Mouse (Mus musculus) 416B (cell line): ENCODE measurements around the gene Slc18b1.
"Not testable (repeated sequence)": the region's sequence is repeated elsewhere in the genome, so short reads cannot be mapped to it uniquely, and the experiment has no call there.

Source experiments
- DNase-seq: peaks from one replicate; pipeline ENCODE4 v3.0.0; 2011; ENCODE audit warnings: low read depth

The Slc18b1 gene

GRCm38 (mm10) chr10:23796551-23797503, at the start of gene Slc18b1:
TSS of gene Slc18b1 (plus strand) at chr10:23796986.
- no peak for DNase-seq

GRCm38 (mm10) chr10:23754166-23754565, 42.6 kb upstream of the Slc18b1 start:
- DNase-seq: no peak

GRCm38 (mm10) chr10:23777288-23777945, 19.4 kb upstream of the Slc18b1 start:
- peak; percentile 23 for DNase-seq

GRCm38 (mm10) chr10:23780539-23781275, 16.1 kb upstream of the Slc18b1 start:
- DNase-seq: peak; percentile 63

GRCm38 (mm10) chr10:23781760-23782735, 14.7 kb upstream of the Slc18b1 start:
- peak; percentile 44 for DNase-seq

GRCm38 (mm10) chr10:23782855-23783492, 13.8 kb upstream of the Slc18b1 start:
- peak; percentile 66 for DNase-seq

- DNase-seq: no peak
Observed at GRCm38 (mm10) chr10:23783493-23783884, 13.3 kb upstream of the Slc18b1 start.

- peak; percentile 25 for DNase-seq
Observed at GRCm38 (mm10) chr10:23784121-23784520, 12.7 kb upstream of the Slc18b1 start.

GRCm38 (mm10) chr10:23785599-23785998, 11.2 kb upstream of the Slc18b1 start:
- DNase-seq: peak; percentile 13

- peak; percentile 42 for DNase-seq
Observed at GRCm38 (mm10) chr10:23786040-23786439, 10.7 kb upstream of the Slc18b1 start.

- not testable (repeated sequence) for DNase-seq
Observed at GRCm38 (mm10) chr10:23786631-23787038, 10.2 kb upstream of the Slc18b1 start.

- DNase-seq: peak; percentile 99
Observed at GRCm38 (mm10) chr10:23787062-23787821, 9.5 kb upstream of the Slc18b1 start, which contains the start of gene Rps12. TSS of gene Rps12 (minus strand) at chr10:23787275.

GRCm38 (mm10) chr10:23788056-23788600, 8.7 kb upstream of the Slc18b1 start:
- peak; percentile 51 for DNase-seq

- no peak for DNase-seq
Observed at GRCm38 (mm10) chr10:23795871-23796520, 790 bp upstream of the Slc18b1 start.

GRCm38 (mm10) chr10:23797606-23798005, 820 bp downstream of the Slc18b1 start:
- no peak for DNase-seq

- no peak for DNase-seq
Observed at GRCm38 (mm10) chr10:23798142-23798541, 1.4 kb downstream of the Slc18b1 start.

- DNase-seq: no peak
Observed at GRCm38 (mm10) chr10:23799933-23800332, 3.1 kb downstream of the Slc18b1 start.

- no peak for DNase-seq
Observed at GRCm38 (mm10) chr10:23802911-23803310, 6.1 kb downstream of the Slc18b1 start.

GRCm38 (mm10) chr10:23804665-23805064, 7.9 kb downstream of the Slc18b1 start:
- no peak for DNase-seq
